Mouse (Mus musculus) brain, embryonic 18.5 days (tissue): ENCODE data around the gene Erlin1.

ENCODE experiments used
- DNase-seq: peaks from one replicate; pipeline ENCODE4 v3.0.0-alpha.2; 2012; ENCODE audit warnings: low read depth, low spot score

Gene Erlin1

DNA sequence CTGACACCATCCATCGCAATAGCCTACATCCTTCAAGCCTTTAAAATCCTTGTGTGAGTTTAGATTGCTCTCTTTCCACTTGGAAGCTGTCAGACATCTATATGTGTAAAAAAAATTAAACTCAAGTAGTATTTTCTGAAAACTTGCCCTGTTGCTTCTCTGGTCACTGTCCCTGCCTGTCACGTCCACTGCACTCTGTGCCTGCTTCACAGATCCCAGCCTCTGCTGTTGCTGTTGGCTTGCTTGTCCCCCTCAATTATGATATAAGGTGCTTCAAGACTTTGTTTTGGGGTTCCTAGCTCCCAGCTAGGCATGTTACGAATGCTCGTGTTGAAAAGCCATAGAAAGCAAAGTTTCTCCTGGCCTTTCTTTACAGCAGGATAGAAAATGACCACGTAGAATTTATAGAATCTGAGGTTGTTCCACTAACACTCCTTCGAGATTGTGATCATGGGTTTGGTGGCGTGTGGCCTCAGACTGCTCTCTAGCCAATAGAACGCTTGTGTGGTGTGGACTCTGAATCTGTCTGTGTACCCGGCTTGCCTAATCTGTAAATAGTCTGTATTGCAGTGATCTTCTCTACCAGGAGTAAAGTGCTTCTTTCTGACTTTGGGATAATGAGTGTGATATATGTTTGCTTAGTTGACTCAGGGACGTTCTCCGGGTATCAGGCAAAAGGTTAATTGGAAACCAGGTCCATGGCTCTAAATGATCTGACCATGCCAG, 70.6 kb downstream of the Erlin1 start:
- DNase-seq, result no peak

GRCm38 (mm10) chr19:43998101-43998500, 71.5 kb downstream of the Erlin1 start:
- no peak for DNase-seq

- DNase-seq, result no peak
These were observed 74.2 kb downstream of the Erlin1 start for GRCm38 (mm10) chr19:43995427-43995826.

DNA sequence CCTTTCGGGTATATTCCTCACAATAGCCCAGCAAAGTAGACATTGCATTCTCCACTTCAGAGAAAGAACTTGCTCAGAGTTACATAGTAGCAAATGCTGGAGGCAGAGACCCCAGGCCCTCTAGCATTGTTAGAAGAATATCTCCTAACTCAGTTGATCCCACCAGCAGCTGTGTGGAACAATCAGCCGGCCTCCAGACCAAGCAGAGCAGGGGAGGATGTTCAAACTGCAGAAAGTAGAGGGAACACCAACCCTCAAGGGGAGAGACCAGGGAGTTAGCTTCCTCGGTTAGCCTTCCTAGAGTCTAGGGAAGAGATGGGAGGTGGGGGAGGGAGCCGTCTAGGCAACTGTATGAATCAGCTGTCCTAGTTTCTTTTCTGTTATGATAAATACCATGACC, 77.1 kb downstream of the Erlin1 start:
- DNase-seq, result no peak

DNA sequence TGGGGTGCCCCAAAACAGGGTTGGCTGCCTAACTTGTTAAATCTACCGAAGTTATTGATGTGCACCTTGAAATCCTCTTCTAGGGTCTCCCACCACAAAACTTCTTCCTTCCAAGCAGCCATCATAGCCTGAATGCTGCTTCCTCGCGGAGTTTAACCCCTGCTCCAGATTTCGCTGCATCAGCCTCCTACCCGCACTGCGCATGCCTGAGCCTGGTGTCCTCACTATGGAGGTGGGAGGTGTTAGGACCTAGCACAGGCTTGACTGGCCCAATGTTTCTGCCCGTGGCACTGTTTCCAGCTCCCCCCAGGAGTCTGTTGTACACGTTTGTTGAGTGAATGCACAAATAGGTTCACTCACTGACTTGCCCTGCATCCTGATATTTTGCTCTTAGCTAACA, 79.2 kb downstream of the Erlin1 start:
- DNase-seq, result no peak

DNA sequence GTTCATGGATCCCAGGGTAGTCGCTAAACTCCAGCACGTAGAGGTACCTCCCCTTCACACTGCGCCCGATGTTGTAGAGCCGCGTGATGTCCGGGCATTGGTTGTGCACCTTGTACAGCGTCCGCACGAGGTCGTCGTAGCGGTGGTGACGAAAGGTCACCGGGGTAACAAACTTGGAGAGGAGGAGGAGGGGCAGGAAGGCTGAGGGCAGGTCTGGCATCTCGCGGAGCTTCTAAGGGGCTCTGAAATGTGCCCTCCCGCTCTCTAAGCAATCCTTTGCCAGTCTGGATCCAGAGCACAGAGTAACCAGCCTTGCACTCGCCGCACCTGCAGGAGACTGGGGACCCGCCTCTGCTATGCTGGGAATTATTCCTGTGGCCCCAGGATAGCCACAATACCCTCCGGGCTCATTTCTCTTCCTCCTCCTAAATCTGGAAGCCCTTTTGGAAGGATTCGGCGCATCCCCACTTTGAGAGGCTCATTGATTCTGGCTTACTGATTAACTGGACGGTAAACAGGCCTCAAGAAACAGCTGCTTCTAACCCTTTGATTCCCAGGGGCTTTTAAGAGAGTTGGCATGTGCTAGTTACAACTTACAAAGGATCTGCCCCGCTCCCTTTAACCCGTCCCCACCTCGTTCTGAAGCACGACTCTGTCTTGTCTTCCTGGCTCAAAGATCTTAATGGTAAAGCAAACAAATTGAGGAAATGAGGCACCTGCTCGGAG, 83.4 kb downstream of the Erlin1 start, which contains the start of gene Cpn1:
Gene Cpn1 (minus strand): TSS at position 488 of the 726 bp plus-strand sequence.
- DNase-seq, result no peak
